Mouse (Mus musculus) small intestine, adult 2 months (tissue): ENCODE results near the gene Rad51b.

ENCODE experiments used
- CTCF ChIP-seq: fragments of 200-500 bp; IDR thresholded peaks from 2 replicates; pipeline ENCODE4 v1.5.1; 2012; ENCODE audit warnings: low read depth, mild to moderate bottlenecking, control low read depth, inconsistent platforms, low read length, moderate library complexity, mixed read lengths; ENCODE audit not compliant: insufficient replicate concordance, insufficient read length; ENCODE audit errors: extremely low read depth
- POLR2A ChIP-seq: fragments of 200-500 bp; IDR thresholded peaks from 2 replicates; pipeline ENCODE4 v1.6.1; 2012; ENCODE audit warnings: low read depth, mild to moderate bottlenecking, control low read depth, inconsistent platforms, low read length, moderate library complexity

GRCm38 (mm10) chr12:79625699-79626554, 328.8 kb downstream of the Rad51b start:
- TF ChIP-seq CTCF (no peak), POLR2A (no peak)
